Mouse (Mus musculus): ENCODE data around the gene Cd79b. TPM values are rescaled to one million over a fixed set of nuclear protein-coding genes. Genes with fewer than 3 reads are reported as not detected.
A peak's percentile ranks its signal among the peaks of the same experiment; 100 is the strongest.

The Cd79b gene
- polyA plus RNA-seq, 1 experiment from 2014 or later: 0.66 TPM

- no peak for ATAC-seq
- H3K9ac ChIP-seq (replicated peaks): no peak overlapping the region
- no peak overlapping the region for H3K27ac ChIP-seq
- no peaks in the 10 kb centered on the region for H3K36me3 ChIP-seq
- H3K4me3 ChIP-seq (replicated peaks): no peak overlapping the region
- no peaks in the 10 kb centered on the region for H3K4me1 ChIP-seq (replicated peaks)
- 73% methylated on average over 11 of the region's 11 CpGs for WGBS
- H3K27me3 ChIP-seq: no peaks in the 10 kb centered on the region
- H3K9me3 ChIP-seq: no peaks in the 10 kb centered on the region
- no peak overlapping the region for H3K4me2 ChIP-seq (replicated peaks)
Observed at GRCm38 (mm10) chr11:106286987-106287386, 27.6 kb downstream of the Cd79b start.

GRCm38 (mm10) chr11:106286206-106286605, 28.4 kb downstream of the Cd79b start:
- no peak overlapping the region for H3K27ac ChIP-seq
- H3K9ac ChIP-seq (replicated peaks): no peak overlapping the region
- ATAC-seq: no peak
- H3K27me3 ChIP-seq: no peaks in the 10 kb centered on the region
- H3K4me1 ChIP-seq (replicated peaks): no peaks in the 10 kb centered on the region
- H3K4me2 ChIP-seq (replicated peaks): no peak overlapping the region
- H3K4me3 ChIP-seq (replicated peaks): no peak overlapping the region
- no peaks in the 10 kb centered on the region for H3K9me3 ChIP-seq
- 87% methylated on average over 7 of the region's 7 CpGs for WGBS
- no peaks in the 10 kb centered on the region for H3K36me3 ChIP-seq

GRCm38 (mm10) chr11:106284126-106284525, 30.4 kb downstream of the Cd79b start:
- H3K27ac ChIP-seq: no peak overlapping the region
- 75% methylated on average over 8 of the region's 8 CpGs for WGBS
- H3K36me3 ChIP-seq: no peaks in the 10 kb centered on the region
- ATAC-seq: no peak
- no peak overlapping the region for H3K9ac ChIP-seq (replicated peaks)
- no peaks in the 10 kb centered on the region for H3K27me3 ChIP-seq
- H3K4me3 ChIP-seq (replicated peaks): no peak overlapping the region
- no peaks in the 10 kb centered on the region for H3K4me1 ChIP-seq (replicated peaks)
- no peak overlapping the region for H3K4me2 ChIP-seq (replicated peaks)
- H3K9me3 ChIP-seq: no peaks in the 10 kb centered on the region

- Histone ChIP-seq H3K4me3 (replicated peaks) (no peak overlapping the region), H3K27ac (no peak overlapping the region), H3K27me3 (no peaks in the 10 kb centered on the region), H3K4me1 (replicated peaks) (no peaks in the 10 kb centered on the region), H3K4me2 (replicated peaks) (no peak overlapping the region), H3K36me3 (no peaks in the 10 kb centered on the region), H3K9me3 (no peaks in the 10 kb centered on the region), H3K9ac (replicated peaks) (no peak overlapping the region)
- 88% methylated on average over 4 of the region's 4 CpGs for WGBS
- ATAC-seq: no peak
Observed at GRCm38 (mm10) chr11:106283371-106283770, 31.2 kb downstream of the Cd79b start.

- Histone ChIP-seq H3K27me3 (0 out of 2 replicates have a peak, but pooled peaks cover 7% of the 10 kb centered on the region), H3K4me3 (replicated peaks) (no peak overlapping the region), H3K36me3 (no peaks in the 10 kb centered on the region), H3K9ac (replicated peaks) (no peak overlapping the region), H3K27ac (no peak overlapping the region), H3K4me1 (replicated peaks) (no peaks in the 10 kb centered on the region), H3K9me3 (no peaks in the 10 kb centered on the region), H3K4me2 (replicated peaks) (no peak overlapping the region)
- no peak for ATAC-seq
- 87% methylated on average over 6 of the region's 6 CpGs for WGBS
Observed at GRCm38 (mm10) chr11:106282452-106282851, 32.1 kb downstream of the Cd79b start.

- Histone ChIP-seq H3K9ac (replicated peaks) (no peak within 1 kb of the TSS), H3K27me3 (0 out of 2 replicates have a peak, but pooled peaks cover 8% of the 10 kb centered on the region), H3K27ac (no peak within 1 kb of the TSS), H3K4me1 (replicated peaks) (peaks cover 20% of the 10 kb centered on the region), H3K4me2 (replicated peaks) (peak within 1 kb of the TSS; percentile 45), H3K36me3 (no peaks in the 10 kb centered on the region), H3K4me3 (replicated peaks) (0 out of 2 replicates have a peak within 1 kb of the TSS, but pooled peaks have one; percentile 12), H3K9me3 (no peaks in the 10 kb centered on the region)
- WGBS: 9% methylated on average over 25 of the region's 25 CpGs
- ATAC-seq: peak; percentile 57
Observed at GRCm38 (mm10) chr11:106276454-106276853, 38.1 kb downstream of the Cd79b start, which contains the start of gene Tcam1. Gene Tcam1, plus strand, starts transcription at chr11:106276672.

- no peak for ATAC-seq
- Histone ChIP-seq H3K27ac (no peak overlapping the region), H3K36me3 (no peaks in the 10 kb centered on the region), H3K4me1 (replicated peaks) (peaks cover 32% of the 10 kb centered on the region), H3K27me3 (0 out of 2 replicates have a peak, but pooled peaks cover 8% of the 10 kb centered on the region), H3K4me2 (replicated peaks) (no peak overlapping the region), H3K4me3 (replicated peaks) (no peak overlapping the region), H3K9ac (replicated peaks) (no peak overlapping the region), H3K9me3 (no peaks in the 10 kb centered on the region)
- 86% methylated on average over 7 of the region's 7 CpGs for WGBS
Observed at GRCm38 (mm10) chr11:106274971-106275411, 39.6 kb downstream of the Cd79b start.

GRCm38 (mm10) chr11:106274374-106274773, 40.2 kb downstream of the Cd79b start:
- H3K27me3 ChIP-seq: 0 out of 2 replicates have a peak, but pooled peaks cover 8% of the 10 kb centered on the region
- peaks cover 34% of the 10 kb centered on the region for H3K4me1 ChIP-seq (replicated peaks)
- H3K4me3 ChIP-seq (replicated peaks): no peak overlapping the region
- no peak overlapping the region for H3K9ac ChIP-seq (replicated peaks)
- H3K9me3 ChIP-seq: no peaks in the 10 kb centered on the region
- ATAC-seq: no peak
- H3K27ac ChIP-seq: no peak overlapping the region
- H3K4me2 ChIP-seq (replicated peaks): no peak overlapping the region
- WGBS: 84% methylated on average over 1 of the region's 1 CpGs
- H3K36me3 ChIP-seq: no peaks in the 10 kb centered on the region

GRCm38 (mm10) chr11:106273811-106274210, 40.8 kb downstream of the Cd79b start:
- H3K9me3 ChIP-seq: no peaks in the 10 kb centered on the region
- no peak for ATAC-seq
- H3K36me3 ChIP-seq: no peaks in the 10 kb centered on the region
- 0 out of 2 replicates have a peak, but pooled peaks cover 8% of the 10 kb centered on the region for H3K27me3 ChIP-seq
- 96% methylated on average over 6 of the region's 6 CpGs for WGBS
- H3K9ac ChIP-seq (replicated peaks): no peak overlapping the region
- peak overlapping the region; percentile 89 for H3K4me2 ChIP-seq (replicated peaks)
- 0 out of 2 replicates have a peak overlapping the region, but pooled peaks have one; percentile 89 for H3K27ac ChIP-seq
- H3K4me3 ChIP-seq (replicated peaks): no peak overlapping the region
- H3K4me1 ChIP-seq (replicated peaks): peaks cover 40% of the 10 kb centered on the region

GRCm38 (mm10) chr11:106273311-106273684, 41.3 kb downstream of the Cd79b start:
- WGBS: 20% methylated on average over 16 of the region's 16 CpGs
- Histone ChIP-seq H3K9ac (replicated peaks) (peak overlapping the region; percentile 49; the same call in 1 of the 2 replicates), H3K9me3 (no peaks in the 10 kb centered on the region), H3K4me1 (replicated peaks) (peaks cover 45% of the 10 kb centered on the region), H3K4me2 (replicated peaks) (peak overlapping the region; percentile 89), H3K27ac (peak overlapping the region; percentile 89), H3K4me3 (replicated peaks) (peak overlapping the region; percentile 97), H3K36me3 (no peaks in the 10 kb centered on the region), H3K27me3 (0 out of 2 replicates have a peak, but pooled peaks cover 8% of the 10 kb centered on the region)
- peak; percentile 32 for ATAC-seq

- under 1% methylated on average over 72 of the region's 72 CpGs for WGBS
- Histone ChIP-seq H3K4me2 (replicated peaks) (peak within 1 kb of the TSS; percentile 89), H3K9ac (replicated peaks) (peak within 1 kb of the TSS; percentile 96), H3K4me1 (replicated peaks) (peaks cover 50% of the 10 kb centered on the region), H3K4me3 (replicated peaks) (peak within 1 kb of the TSS; percentile 97), H3K27me3 (0 out of 2 replicates have a peak, but pooled peaks cover 4% of the 10 kb centered on the region), H3K36me3 (no peaks in the 10 kb centered on the region), H3K27ac (peak within 1 kb of the TSS; percentile 89), H3K9me3 (no peaks in the 10 kb centered on the region)
- peak; percentile 93 for ATAC-seq
Observed at GRCm38 (mm10) chr11:106272644-106273310, 41.8 kb downstream of the Cd79b start, which contains the start of gene Smarcd2. Gene Smarcd2, minus strand, starts transcription at chr11:106272972.

- 2% methylated on average over 41 of the region's 41 CpGs for WGBS
- Histone ChIP-seq H3K4me1 (replicated peaks) (peaks cover 56% of the 10 kb centered on the region), H3K4me2 (replicated peaks) (peak overlapping the region; percentile 89), H3K27me3 (no peaks in the 10 kb centered on the region), H3K36me3 (peaks cover 4% of the 10 kb centered on the region), H3K9ac (replicated peaks) (peak overlapping the region; percentile 96), H3K4me3 (replicated peaks) (peak overlapping the region; percentile 97), H3K27ac (peak overlapping the region; percentile 89), H3K9me3 (no peaks in the 10 kb centered on the region)
- ATAC-seq: peak; percentile 31
Observed at GRCm38 (mm10) chr11:106271794-106272643, 42.5 kb downstream of the Cd79b start.
